Mouse (Mus musculus) cerebellum, adult 2 months (tissue): ENCODE measurements around the gene A930009A15Rik.

ENCODE experiments used
- CTCF ChIP-seq: fragments of 200-500 bp; IDR thresholded peaks from 2 replicates; pipeline ENCODE4 v1.5.1; 2011; ENCODE audit warnings: low read depth, mild to moderate bottlenecking, control low read depth, low read length, moderate library complexity, borderline replicate concordance; ENCODE audit not compliant: insufficient read depth
- POLR2A ChIP-seq: fragments of 200-500 bp; IDR thresholded peaks from 2 replicates; pipeline ENCODE4 v1.6.1; 2011; ENCODE audit warnings: low read length, control low read depth, borderline replicate concordance; ENCODE audit not compliant: insufficient read depth

DNA sequence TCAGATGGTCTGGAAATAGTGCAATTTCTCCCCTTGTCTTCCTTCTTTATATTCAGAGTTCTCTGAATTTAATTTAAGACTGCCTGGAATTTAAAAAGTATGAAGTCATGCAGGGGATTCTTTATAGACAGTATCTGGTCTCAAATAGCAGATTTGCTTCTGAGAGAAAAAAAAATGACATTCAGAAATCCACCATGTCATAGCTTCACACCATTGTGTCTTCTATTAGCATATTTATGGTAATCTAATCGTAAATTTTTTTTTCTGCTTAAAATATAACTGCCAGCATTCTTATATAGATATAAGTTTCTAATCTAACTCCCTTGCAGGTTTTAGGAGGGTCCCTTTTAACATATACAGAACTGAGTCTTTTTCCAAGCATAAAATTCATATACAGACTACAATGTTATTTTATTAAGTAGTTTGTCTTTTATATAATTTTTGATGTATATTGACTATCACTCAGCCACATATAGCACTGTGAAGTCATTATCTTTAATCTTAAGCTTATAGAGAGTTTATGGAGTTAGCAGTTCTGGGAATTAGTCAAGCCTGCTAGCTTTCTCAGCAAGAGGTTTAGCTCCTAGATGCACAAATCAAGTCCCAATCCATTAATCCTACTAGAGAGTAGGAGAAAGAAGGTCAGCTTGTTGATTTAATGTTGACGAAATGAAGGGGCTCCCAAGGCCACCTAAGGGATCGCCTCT lies 2.1 kb downstream of the A930009A15Rik start:
- TF ChIP-seq CTCF (no peak), POLR2A (no peak)
